Mouse (Mus musculus): Measurements from ENCODE around the gene Uqcr11. TPM values are rescaled to one million over a fixed set of nuclear protein-coding genes. Genes with fewer than 3 reads are reported as not detected.

The Uqcr11 gene
- total RNA-seq, 2 experiments from 2014 or later, result 482 to 488 TPM

Small RNA genes lying within 50 kb of the gene (microRNA-seq; reads per million reads assigned to microRNA genes)
- gene Gm22721, result 0 to 0.25 reads per million in 2 experiments

Other genes starting within 250 kb of the Uqcr11 start
- 10 to 100 TPM; 77.3 to 90.1 TPM for gene Cirbp, start 240.8 kb downstream of the Uqcr11 start, total RNA-seq (2021)
- 1 to 10 TPM; 6.7 to 7.6 TPM for gene 1600002K03Rik, start 233.9 kb downstream of the Uqcr11 start, total RNA-seq (2021)
- gene Efna2, start 227.3 kb downstream of the Uqcr11 start, total RNA-seq (2021), result 1 to 10 TPM; 9.2 to 9.9 TPM
- 10 to 100 TPM; 40.9 to 41.2 TPM for gene Mum1, start 180.4 kb downstream of the Uqcr11 start, total RNA-seq (2021)
- 100 to 1,000 TPM; 182 to 187 TPM for gene Ndufs7, start 157.7 kb downstream of the Uqcr11 start, total RNA-seq (2021)
- gene Gamt, start 145.8 kb downstream of the Uqcr11 start, total RNA-seq (2021), result 10 to 100 TPM; 27.6 to 30.7 TPM
- gene Dazap1, start 145.3 kb downstream of the Uqcr11 start, total RNA-seq (2021), result 10 to 100 TPM; 76.9 to 93.8 TPM
- gene Rps15, start 114.4 kb downstream of the Uqcr11 start, total RNA-seq (2021), result 100 to 1,000 TPM; 788 to 790 TPM
- 100 to 1,000 TPM in 1 of 2 experiments, 10 to 100 TPM in 1; 93.4 to 103 TPM for gene Apc2, start 110.9 kb downstream of the Uqcr11 start, total RNA-seq (2021)
- gene 2310011J03Rik, start 86.3 kb downstream of the Uqcr11 start, total RNA-seq (2021), result 10 to 100 TPM; 27.3 to 29.8 TPM
- 1 to 10 TPM; 4.5 to 4.6 TPM for gene Pcsk4, start 77.3 kb downstream of the Uqcr11 start, total RNA-seq (2021)
- 10 to 100 TPM; 10.5 to 11.2 TPM for gene Reep6, start 76.9 kb downstream of the Uqcr11 start, total RNA-seq (2021)
- gene Adamtsl5, start 58.4 kb downstream of the Uqcr11 start, total RNA-seq (2021), result 1 to 10 TPM; 5.1 to 7.4 TPM
- 10 to 100 TPM; 22.6 to 24.9 TPM for gene Plk5, start 50.4 kb downstream of the Uqcr11 start, total RNA-seq (2021)
- gene Mex3d, start 19.2 kb downstream of the Uqcr11 start, total RNA-seq (2021), result 10 to 100 TPM; 17.7 to 22.2 TPM
- 100 to 1,000 TPM; 134 to 138 TPM for gene Mbd3, start 7.3 kb downstream of the Uqcr11 start, total RNA-seq (2021)
- 10 to 100 TPM; 22.6 to 25.8 TPM for gene Tcf3, start 26.8 kb upstream of the Uqcr11 start, total RNA-seq (2021)
- not detected for gene Onecut3, start 88.0 kb upstream of the Uqcr11 start, total RNA-seq (2021)
- under 1 TPM; 0.14 to 0.16 TPM for gene Atp8b3, start 132.3 kb upstream of the Uqcr11 start, total RNA-seq (2021)
- 10 to 100 TPM; 44.8 to 45.7 TPM for gene Rexo1, start 154.7 kb upstream of the Uqcr11 start, total RNA-seq (2021)
- gene Klf16, start 170.5 kb upstream of the Uqcr11 start, total RNA-seq (2021), result 10 to 100 TPM; 51.8 to 55.3 TPM
- 100 to 1,000 TPM; 206 to 216 TPM for gene Abhd17a, start 183.5 kb upstream of the Uqcr11 start, total RNA-seq (2021)
- gene Scamp4, start 196.0 kb upstream of the Uqcr11 start, total RNA-seq (2021), result 10 to 100 TPM; 40.8 to 42.2 TPM
- 1 to 10 TPM; 3.6 to 4.5 TPM for gene Adat3, start 196.1 kb upstream of the Uqcr11 start, total RNA-seq (2021)
- 1 to 10 TPM; 2.8 to 2.9 TPM for gene Gm49322, start 199.2 kb upstream of the Uqcr11 start, total RNA-seq (2021)
- gene Csnk1g2, start 216.0 kb upstream of the Uqcr11 start, total RNA-seq (2021), result 100 to 1,000 TPM; 222 to 247 TPM